Mouse (Mus musculus) olfactory bulb, adult 2 months (tissue): Measurements from ENCODE around the gene Slc9a6.

ENCODE experiments used
- CTCF ChIP-seq: fragments of 200-500 bp; IDR thresholded peaks from 2 replicates; pipeline ENCODE4 v1.5.1; 2012; ENCODE audit warnings: low read depth, mild to moderate bottlenecking, low read length, moderate library complexity; ENCODE audit not compliant: insufficient read depth
- POLR2A ChIP-seq: fragments of 200-500 bp; IDR thresholded peaks from 2 replicates; pipeline ENCODE4 v1.6.1; 2012; ENCODE audit warnings: mild to moderate bottlenecking, low read depth, low read length, moderate library complexity; ENCODE audit not compliant: insufficient read depth

GRCm38 (mm10) chrX:56665226-56665973 is 55.8 kb downstream of the Slc9a6 start:
- TF ChIP-seq CTCF (no peak), POLR2A (no peak)
